Mouse (Mus musculus) T-helper 1 cell (primary cell): ENCODE data around the gene Kif16b.

Experiments used
- in situ Hi-C: fragments of 300-600 bp; cut with MboI, MseI; formaldehyde crosslinking; loops from one replicate; pipeline ENCODE4 v1.15.1; 2025; ENCODE audit warnings: high pct_unique_total_duplicates

Kif16b gene

GRCm38 (mm10) chr2:142875936-142876335, 25.4 kb downstream of the Kif16b start:
- in situ Hi-C loops, result no loop called here

- in situ Hi-C loops, result no loop called here
Measured at GRCm38 (mm10) chr2:142874562-142874961, 26.8 kb downstream of the Kif16b start.

GRCm38 (mm10) chr2:142870055-142870454, 31.3 kb downstream of the Kif16b start:
- in situ Hi-C loops, result no loop called here

- in situ Hi-C loops, result no loop called here
Measured at GRCm38 (mm10) chr2:142867481-142867880, 33.9 kb downstream of the Kif16b start.

GRCm38 (mm10) chr2:142860994-142861393, 40.3 kb downstream of the Kif16b start:
- in situ Hi-C loops, result no loop called here

- in situ Hi-C loops, result no loop called here
Measured at GRCm38 (mm10) chr2:142859452-142859851, 41.9 kb downstream of the Kif16b start.

GRCm38 (mm10) chr2:142838775-142839174, 62.6 kb downstream of the Kif16b start:
- in situ Hi-C loops, result no loop called here

- in situ Hi-C loops, result no loop called here
Measured at GRCm38 (mm10) chr2:142838118-142838517, 63.2 kb downstream of the Kif16b start.

GRCm38 (mm10) chr2:142834751-142835150, 66.6 kb downstream of the Kif16b start:
- in situ Hi-C loops, result no loop called here

- in situ Hi-C loops, result no loop called here
Measured at GRCm38 (mm10) chr2:142832617-142833422, 68.5 kb downstream of the Kif16b start.

- in situ Hi-C loops, result no loop called here
Measured at GRCm38 (mm10) chr2:142813033-142813432, 88.3 kb downstream of the Kif16b start.

- in situ Hi-C loops, result loop anchor here (10.0 kb wide), 1 partner anchor 189 kb away; no protein-coding TSS in a partner anchor
Measured at GRCm38 (mm10) chr2:142803760-142804448, 97.4 kb downstream of the Kif16b start.

GRCm38 (mm10) chr2:142797310-142797709, 104.0 kb downstream of the Kif16b start:
- in situ Hi-C loops, result no loop called here

GRCm38 (mm10) chr2:142775358-142775757, 126.0 kb downstream of the Kif16b start:
- in situ Hi-C loops, result no loop called here

GRCm38 (mm10) chr2:142774752-142775151, 126.6 kb downstream of the Kif16b start:
- in situ Hi-C loops, result no loop called here

- in situ Hi-C loops, result no loop called here
Measured at GRCm38 (mm10) chr2:142769647-142770121, 131.6 kb downstream of the Kif16b start.

GRCm38 (mm10) chr2:142764276-142764675, 137.1 kb downstream of the Kif16b start:
- in situ Hi-C loops, result no loop called here

GRCm38 (mm10) chr2:142760843-142761242, 140.5 kb downstream of the Kif16b start:
- in situ Hi-C loops, result no loop called here

GRCm38 (mm10) chr2:142759192-142759591, 142.1 kb downstream of the Kif16b start:
- in situ Hi-C loops, result loop anchor here (5.0 kb wide), 1 partner anchor 48 kb away; no protein-coding TSS in a partner anchor

- in situ Hi-C loops, result loop anchor here (5.0 kb wide), 1 partner anchor 49 kb away; no protein-coding TSS in a partner anchor
Measured at GRCm38 (mm10) chr2:142758091-142758765, 143.1 kb downstream of the Kif16b start.

- in situ Hi-C loops, result no loop called here
Measured at GRCm38 (mm10) chr2:142739338-142739737, 162.0 kb downstream of the Kif16b start.

GRCm38 (mm10) chr2:142738488-142738887, 162.8 kb downstream of the Kif16b start:
- in situ Hi-C loops, result no loop called here
